Comparison of ENCODE assay signal across 7 mouse cellular contexts in the genomic region with DNA sequence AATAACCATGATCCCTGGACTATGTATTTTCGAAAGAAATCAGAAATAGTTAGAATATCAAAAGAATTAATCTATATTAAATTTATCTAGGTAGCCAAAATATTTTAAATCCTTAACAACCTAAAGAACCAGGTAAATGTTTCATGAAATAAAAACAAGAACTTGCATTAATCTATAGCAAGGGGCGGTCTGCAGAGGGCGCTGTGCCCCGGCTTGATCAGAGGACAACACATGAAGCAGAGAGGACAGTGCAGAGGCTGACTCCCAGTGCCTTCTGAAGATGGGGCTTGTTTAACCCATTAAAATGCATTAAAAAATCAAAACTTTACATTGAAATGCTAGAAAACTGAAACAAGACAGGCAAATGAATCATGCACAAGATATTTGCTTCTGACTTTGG.
DNase-seq lines count a peak whose midpoint lies in the region; ATAC-seq and TF ChIP-seq lines count a peak whose summit lies in the region.

No protein-coding gene starts in this region.

- H3K4me1 ChIP-seq in kidney, embryonic 16.5 days (ENCODE audit: insufficient read depth, low read length), result no peaks in the 10 kb centered on the region
- no peaks in the 10 kb centered on the region for H3K4me1 ChIP-seq in ES-Bruce4 (ENCODE audit: control insufficient read depth, insufficient read depth, low read length)
- H3K4me1 ChIP-seq in limb, embryonic 11.5 days (ENCODE audit: control insufficient read depth, insufficient read depth, low read length), result no peaks in the 10 kb centered on the region

- no peaks in the 10 kb centered on the region for H3K36me3 ChIP-seq in kidney, embryonic 16.5 days (ENCODE audit: insufficient read depth, low read length)
- H3K36me3 ChIP-seq in ES-Bruce4 (ENCODE audit: control insufficient read depth, insufficient read depth, low read length, poor library complexity, severe bottlenecking), result no peaks in the 10 kb centered on the region
- H3K36me3 ChIP-seq in limb, embryonic 11.5 days (ENCODE audit: control insufficient read depth, insufficient read depth, low read length), result no peaks in the 10 kb centered on the region

- ATAC-seq in kidney, embryonic 16.5 days (ENCODE audit: low FRiP score, low TSS enrichment), result no peak
- no peak for ATAC-seq in limb, embryonic 11.5 days (ENCODE audit: insufficient number of reproducible peaks, low FRiP score, low TSS enrichment, low read depth)

- H3K9ac ChIP-seq in kidney, embryonic 16.5 days (replicated peaks; ENCODE audit: low read length), result no peak overlapping the region
- H3K9ac ChIP-seq in ES-Bruce4 (ENCODE audit: low read depth, poor library complexity, severe bottlenecking), result no peak overlapping the region
- H3K9ac ChIP-seq in limb, embryonic 11.5 days (ENCODE audit: low read length), result no peak overlapping the region

- peak; percentile 73 for TF ChIP-seq CTCF in ES-Bruce4 (IDR thresholded peaks at IDR 0.05; ENCODE audit: low read depth, low read length)

- H3K4me3 ChIP-seq in kidney, embryonic 16.5 days (ENCODE audit: low read length), result no peak overlapping the region
- no peak overlapping the region for H3K4me3 ChIP-seq in ES-Bruce4 (ENCODE audit: low read depth, low read length)
- H3K4me3 ChIP-seq in limb, embryonic 11.5 days (ENCODE audit: low read depth, low read length), result no peak overlapping the region

- TF ChIP-seq POLR2A in ES-Bruce4 (IDR thresholded peaks at IDR 0.05; ENCODE audit: insufficient read depth, low read length), result no peak

- no peak for TF ChIP-seq EP300 in ES-Bruce4 (IDR thresholded peaks at IDR 0.05; ENCODE audit: insufficient read depth, low read depth, low read length)

- DNase-seq in kidney, adult 18-20 months, result peak; percentile 33
- DNase-seq in ZHBTc4 (ENCODE audit: low read depth, low spot score), result peak; percentile 40
- peak; percentile 38 for DNase-seq in limb, embryonic 11.5 days (ENCODE audit: low spot score)
- no peak for DNase-seq in urinary bladder, adult 18-20 months (ENCODE audit: low spot score in 2 of 2)
- DNase-seq in c-Kit-positive CD71-positive TER-119-positive erythroid progenitor cells, embryonic 14.5 days (ENCODE audit: low spot score), result no peak

- H3K27ac ChIP-seq in kidney, embryonic 16.5 days (ENCODE audit: low read length), result no peak overlapping the region
- no peak overlapping the region for H3K27ac ChIP-seq in ES-Bruce4 (ENCODE audit: insufficient read depth, low read length)
- no peak overlapping the region for H3K27ac ChIP-seq in limb, embryonic 11.5 days (replicated peaks; ENCODE audit: low read depth, low read length)

- H3K9me3 ChIP-seq in kidney, embryonic 16.5 days (ENCODE audit: low read length), result no peaks in the 10 kb centered on the region
- no peaks in the 10 kb centered on the region for H3K9me3 ChIP-seq in ES-Bruce4 (replicated peaks; ENCODE audit: control insufficient read depth, insufficient read depth, low read length, poor library complexity, severe bottlenecking)
- H3K9me3 ChIP-seq in limb, embryonic 11.5 days (ENCODE audit: control insufficient read depth, low read length), result no peaks in the 10 kb centered on the region

- H3K27me3 ChIP-seq in kidney, embryonic 16.5 days (ENCODE audit: insufficient read depth, low read length), result no peaks in the 10 kb centered on the region
- H3K27me3 ChIP-seq in ES-Bruce4 (ENCODE audit: control insufficient read depth, insufficient read depth, low read length, poor library complexity, severe bottlenecking), result no peaks in the 10 kb centered on the region
- H3K27me3 ChIP-seq in limb, embryonic 11.5 days (ENCODE audit: control insufficient read depth, insufficient read depth, low read length), result no peaks in the 10 kb centered on the region

- WGBS in kidney, embryonic 16.5 days, result 42% methylated on average over 4 of the region's 4 CpGs
- WGBS in limb, embryonic 11.5 days, result 38% methylated on average over 4 of the region's 4 CpGs

- H3K4me2 ChIP-seq in kidney, embryonic 16.5 days (replicated peaks; ENCODE audit: low read depth, low read length), result no peak overlapping the region
- no peak overlapping the region for H3K4me2 ChIP-seq in limb, embryonic 11.5 days (ENCODE audit: low read depth, severe bottlenecking)

Comparison
In these comparisons a context has a peak if more than half of its experiments do, and no peak if none do; other contexts are left out.
1. DNase-seq: peak in kidney, adult 18-20 months (single experiment), ZHBTc4 (single experiment) and limb, embryonic 11.5 days (single experiment); none in urinary bladder, adult 18-20 months (0 of 2) and c-Kit-positive CD71-positive TER-119-positive erythroid progenitor cells, embryonic 14.5 days (single experiment).